Mouse (Mus musculus) adrenal gland, postnatal 36 days (tissue): Measurements from ENCODE around the gene Zcchc14. TPM values are rescaled to one million over a fixed set of nuclear protein-coding genes. Genes with fewer than 3 reads are reported as not detected.

Source experiments
- DNase-seq, 2 experiments: peaks; one replicate each; pipeline ENCODE4 v3.0.0; 2021; ENCODE audit warnings: mixed read lengths in 1 of 2
- total RNA-seq, 2 experiments: library from RNA; stranded (reverse); gene quantifications; 2 replicates each; pipeline ENCODE4 v1.2.3; 2021

Gene Zcchc14
- total RNA-seq, 2 experiments from 2014 or later: 43.4 to 53.4 TPM

DNA sequence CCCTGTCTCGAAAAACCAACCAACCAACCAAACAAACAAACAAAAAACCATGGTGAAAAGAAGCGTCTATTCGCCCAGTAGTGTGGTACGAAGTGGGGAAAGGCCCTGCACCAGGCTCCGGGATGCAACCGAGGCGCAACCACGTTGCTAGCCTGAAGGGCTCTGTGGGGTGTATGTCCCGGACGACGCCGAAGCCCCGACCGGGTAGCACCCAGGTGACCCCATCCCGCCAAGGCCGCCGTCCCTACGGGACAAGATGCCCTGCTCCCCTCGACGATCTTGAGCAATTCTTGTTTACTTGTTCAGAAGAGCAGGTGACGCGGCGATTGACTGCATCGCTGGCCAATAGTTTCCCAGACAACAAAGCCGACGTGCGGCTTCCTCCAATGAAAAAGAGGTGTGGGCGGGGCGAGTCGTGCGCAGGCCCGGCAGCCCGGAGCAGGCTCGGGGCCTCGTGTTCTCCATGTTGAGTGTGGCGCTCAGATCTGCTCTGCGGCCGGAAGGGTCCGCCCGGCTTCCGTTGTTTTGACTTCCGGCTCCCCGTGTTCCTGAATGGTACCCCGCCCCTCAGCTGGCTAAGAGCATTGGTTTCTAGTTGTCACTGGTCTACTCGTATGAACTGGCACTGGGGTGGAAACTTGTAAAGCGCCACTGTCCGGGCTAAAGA is 67.4 kb downstream of the Zcchc14 start:
- peak; percentile 100 for DNase-seq

DNA sequence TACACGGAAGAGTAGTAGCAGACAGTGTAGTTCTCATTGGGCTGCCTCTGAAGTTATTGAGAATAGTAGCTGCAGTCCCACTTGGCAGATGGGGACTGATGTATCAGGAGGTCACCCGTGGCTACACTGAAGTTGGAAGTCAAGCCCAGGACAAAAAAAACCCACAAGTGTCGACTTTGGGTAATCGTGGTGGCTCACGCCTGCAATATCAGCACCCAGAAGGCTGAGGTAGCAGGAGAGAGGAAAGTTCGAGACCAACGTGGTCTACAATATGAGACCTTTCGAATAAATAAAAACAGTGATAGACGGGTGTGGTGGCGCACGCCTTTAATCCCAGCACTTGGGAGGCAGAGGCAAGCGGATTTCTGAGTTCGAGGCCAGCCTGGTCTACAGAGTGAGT is 68.0 kb downstream of the Zcchc14 start:
- DNase-seq: no peak

DNA sequence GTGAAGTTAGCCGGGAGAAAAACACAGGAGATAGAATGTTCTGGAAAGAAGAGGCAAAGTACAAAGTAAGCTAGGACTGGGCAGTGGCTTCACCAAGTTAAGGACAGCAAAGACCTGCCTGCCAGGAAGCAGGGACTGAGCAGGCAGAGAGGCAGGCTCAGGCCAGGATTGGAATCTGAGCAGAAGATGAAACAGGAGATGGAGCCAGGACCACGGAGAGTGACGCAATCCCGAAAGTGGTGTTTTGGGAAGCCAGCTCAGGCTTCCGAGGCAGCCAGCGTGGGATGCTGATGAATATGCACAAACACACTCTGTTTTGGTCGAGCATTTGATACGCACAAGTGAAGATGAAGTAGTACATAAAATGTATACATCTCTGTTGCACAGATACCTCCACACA is 69.0 kb downstream of the Zcchc14 start:
- DNase-seq: no peak

DNA sequence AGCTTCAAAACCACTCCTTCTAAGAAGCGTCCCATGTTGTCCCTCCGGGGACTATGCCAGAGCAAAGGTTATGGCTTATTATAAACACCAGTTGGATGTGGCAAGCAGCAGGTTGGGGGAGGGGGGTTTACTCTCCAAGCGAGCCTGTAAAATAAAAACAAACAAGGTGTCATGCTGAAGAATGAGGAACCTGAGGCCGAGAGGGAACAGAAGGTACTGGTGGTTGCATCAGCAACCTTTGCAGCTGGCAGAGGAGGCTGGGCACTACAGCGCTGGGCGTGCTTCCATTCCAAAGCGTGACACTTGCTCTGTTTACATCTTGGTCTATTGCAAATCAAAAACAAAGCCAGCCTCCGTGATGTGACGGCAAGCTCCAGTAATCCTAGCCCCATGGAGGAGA is 72.2 kb downstream of the Zcchc14 start:
- DNase-seq: no peak

DNA sequence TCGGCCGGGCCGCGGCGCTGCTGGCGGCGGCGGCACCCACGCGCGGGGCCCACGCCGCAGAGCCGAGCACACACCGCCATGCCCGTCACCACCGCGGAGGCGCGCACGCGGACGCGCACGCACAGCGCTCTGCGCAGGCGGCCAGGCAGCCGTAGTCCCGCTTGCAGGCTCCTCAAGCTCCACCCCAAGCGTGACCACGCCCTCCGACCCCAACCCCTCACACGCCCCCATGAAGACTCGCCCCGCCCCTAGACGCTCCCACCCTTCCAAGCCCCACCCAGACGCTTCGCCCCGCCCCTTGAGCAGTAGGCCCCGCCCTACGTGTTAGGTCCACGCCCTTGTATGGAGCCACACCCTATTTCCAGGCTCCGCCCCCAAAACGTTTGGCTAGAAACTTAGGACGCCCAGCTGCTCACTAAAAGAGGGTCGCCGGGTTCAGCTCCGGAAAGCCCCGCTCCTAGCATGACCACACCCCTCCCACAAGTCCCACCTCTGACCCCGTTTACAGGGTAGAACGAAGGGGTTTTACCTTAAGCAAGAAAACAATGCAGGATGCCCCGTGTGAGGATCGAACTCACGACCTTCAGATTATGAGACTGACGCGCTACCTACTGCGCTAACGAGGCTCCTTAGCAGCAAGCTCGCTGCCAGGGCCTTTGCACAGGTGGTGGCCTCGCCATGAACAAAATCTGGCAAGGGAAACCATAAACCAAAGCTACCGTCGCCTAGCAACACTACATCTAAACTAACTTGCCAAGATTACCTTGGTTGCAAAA is 73.8 kb downstream of the Zcchc14 start, which contains the start of gene Fbxo31:
TSS of gene Fbxo31 (minus strand) at position 131 of the 776 bp plus-strand sequence.
- DNase-seq: peak; percentile 95 to 99

DNA sequence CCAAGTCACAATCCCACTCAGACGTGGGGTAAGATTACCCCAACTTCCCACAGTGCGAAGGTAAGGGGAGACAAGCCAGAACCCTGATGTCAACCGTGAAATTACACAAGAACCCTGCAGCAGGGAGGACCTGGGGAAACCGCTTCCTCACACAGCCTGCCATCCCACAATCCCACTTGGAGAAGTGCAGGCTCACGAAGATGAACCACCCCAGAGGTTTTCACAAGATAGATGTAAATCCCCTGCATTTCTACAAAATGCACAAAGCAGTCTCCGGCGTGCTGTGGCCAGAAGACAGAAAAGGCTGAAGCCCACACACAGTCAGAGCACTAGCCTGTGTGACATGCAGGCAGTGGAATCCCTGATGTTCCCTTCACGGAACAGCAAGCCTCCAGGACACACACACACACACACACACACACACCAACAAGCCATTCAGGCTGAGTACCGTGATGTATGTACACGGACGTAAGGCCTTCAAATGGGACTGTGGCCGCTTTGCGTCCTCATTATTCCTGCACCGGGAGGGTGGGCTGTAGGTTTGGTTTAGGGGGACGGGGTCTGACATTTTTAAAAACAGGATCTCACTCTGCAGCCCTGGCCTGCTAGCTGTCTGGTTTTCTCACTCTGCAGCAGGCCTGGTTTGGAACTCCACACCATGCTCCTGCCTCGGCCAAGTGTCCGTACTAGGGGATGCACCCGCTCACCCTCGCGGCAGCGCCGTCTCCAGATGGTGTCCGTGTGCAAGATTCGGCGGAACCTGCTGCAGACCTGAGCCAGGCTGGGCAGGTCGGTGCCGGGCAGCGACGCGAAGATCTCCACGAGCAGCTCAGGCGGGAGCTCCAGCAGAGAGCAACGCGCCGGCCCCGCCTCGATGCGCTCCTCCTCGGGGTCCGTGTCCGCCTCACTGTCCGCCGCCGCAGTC is 74.7 kb downstream of the Zcchc14 start:
- DNase-seq: peak in 1 of 2 experiments; percentile 38

DNA sequence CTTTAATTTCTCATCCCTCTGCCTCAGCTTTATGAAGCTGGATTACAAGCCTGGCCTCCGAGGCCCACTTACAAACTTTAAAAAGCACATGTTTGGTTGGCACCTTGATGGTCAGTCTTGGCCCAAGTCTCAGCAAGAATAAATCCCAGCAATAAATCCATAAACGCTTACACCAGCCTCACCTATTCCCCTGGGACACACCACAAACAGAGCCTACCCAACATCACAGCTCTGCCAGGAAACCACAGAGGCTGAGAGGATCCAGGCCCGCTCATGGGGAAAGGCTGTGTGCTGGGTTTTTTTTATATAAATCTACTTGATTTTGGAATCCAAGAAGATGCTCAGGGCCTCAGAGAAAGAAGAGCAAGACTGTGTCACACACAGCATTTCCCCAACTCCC is 77.0 kb downstream of the Zcchc14 start:
- no peak for DNase-seq

DNA sequence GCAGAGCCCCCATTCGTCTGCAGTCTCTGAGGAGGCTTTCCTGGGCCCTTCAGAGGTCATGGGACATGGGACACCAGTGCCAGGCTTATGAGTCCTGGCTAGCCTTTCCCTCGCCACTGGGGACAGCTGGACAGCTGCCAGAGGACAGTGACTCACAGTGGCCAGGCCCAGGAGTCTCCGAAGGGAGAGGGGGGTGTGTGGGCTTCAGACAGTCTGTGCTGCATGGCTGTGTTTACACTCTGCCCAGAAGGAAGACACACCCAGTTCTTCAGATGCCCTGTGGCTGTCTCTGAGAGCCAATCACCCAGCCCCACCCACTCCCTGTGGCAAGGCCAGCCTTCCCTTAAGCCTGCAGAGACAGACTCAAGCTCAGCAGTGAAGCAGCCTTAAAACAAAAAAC is 79.4 kb downstream of the Zcchc14 start:
- peak; percentile 92 to 95 for DNase-seq

DNA sequence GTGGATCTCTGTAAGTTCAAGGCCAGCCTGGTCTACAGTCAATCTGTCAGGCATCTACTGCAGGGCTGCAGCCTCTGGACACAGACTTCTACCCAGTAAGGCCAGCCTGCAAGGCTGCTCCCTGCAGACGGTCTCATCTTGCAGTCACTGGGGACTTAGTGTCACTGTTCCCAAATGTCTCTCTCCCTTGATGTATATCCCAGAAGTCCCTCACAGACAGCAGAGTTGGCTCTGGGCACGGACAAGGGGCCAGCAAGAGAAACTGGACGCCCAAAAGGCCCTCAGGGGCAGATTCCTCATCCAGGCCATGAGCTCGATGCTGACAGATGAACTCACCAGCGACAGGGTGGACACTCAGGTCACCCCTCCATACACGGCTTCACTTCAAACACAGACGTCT is 80.6 kb downstream of the Zcchc14 start:
- DNase-seq: no peak

DNA sequence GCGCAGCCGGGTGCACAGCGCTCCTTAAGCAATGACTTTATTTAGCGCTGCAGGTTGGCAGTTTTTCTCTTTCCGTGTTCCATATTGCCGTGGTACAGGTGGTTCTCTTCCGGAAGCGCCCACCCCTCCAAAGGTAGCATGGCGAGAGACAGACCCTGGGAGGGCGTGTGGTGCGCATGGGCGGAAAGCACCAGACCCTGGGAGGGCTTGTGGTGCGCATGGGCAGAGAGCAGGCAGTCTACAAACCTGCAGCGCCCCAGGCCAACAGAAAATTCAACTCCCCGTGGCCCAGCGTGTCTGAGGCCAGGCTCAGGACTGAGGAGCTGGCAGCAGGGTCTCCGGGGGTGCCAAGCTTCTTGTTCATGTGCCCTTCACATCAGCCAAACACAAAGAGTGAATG is 81.9 kb downstream of the Zcchc14 start:
- no peak for DNase-seq

DNA sequence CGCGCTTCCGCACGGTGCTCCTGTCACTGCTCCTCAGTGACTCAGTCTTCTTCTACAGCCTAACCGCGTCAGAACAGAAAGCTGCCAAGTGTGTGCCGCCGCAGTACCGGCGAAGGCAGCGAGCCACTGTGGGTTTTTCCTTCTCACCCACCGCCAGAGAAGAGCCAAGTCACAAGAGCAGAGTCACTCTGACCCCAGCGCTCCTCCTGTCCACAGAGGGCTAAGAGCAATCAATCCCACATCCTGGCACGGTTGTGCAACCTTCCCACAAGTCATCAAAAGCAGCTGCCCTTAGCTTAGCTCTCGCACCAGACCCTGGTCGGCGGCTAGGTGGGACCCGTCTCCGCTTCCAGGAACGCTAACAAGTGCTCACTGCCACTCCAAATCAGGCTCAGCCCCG is 82.4 kb downstream of the Zcchc14 start:
- peak; percentile 63 to 76 for DNase-seq

DNA sequence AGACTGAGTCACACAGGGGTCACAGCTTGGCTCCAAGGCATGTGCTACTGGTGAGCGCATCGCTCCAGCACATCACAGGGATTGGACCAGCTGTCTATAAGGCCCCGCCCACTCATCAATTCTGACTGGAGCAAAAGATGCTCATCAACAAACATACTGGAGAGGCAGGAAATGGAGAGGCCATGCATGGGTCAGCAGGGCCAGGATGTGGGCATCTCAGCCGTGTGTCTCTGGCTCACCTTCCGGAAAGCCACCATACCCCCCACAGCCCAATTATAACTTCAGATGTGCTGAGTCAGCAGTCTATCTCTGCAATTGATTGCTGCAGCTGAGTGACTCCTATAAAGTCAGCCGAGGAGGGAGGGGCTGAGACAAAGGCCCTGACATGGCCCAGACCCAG is 84.4 kb downstream of the Zcchc14 start:
- peak in 1 of 2 experiments; percentile 48 for DNase-seq

DNA sequence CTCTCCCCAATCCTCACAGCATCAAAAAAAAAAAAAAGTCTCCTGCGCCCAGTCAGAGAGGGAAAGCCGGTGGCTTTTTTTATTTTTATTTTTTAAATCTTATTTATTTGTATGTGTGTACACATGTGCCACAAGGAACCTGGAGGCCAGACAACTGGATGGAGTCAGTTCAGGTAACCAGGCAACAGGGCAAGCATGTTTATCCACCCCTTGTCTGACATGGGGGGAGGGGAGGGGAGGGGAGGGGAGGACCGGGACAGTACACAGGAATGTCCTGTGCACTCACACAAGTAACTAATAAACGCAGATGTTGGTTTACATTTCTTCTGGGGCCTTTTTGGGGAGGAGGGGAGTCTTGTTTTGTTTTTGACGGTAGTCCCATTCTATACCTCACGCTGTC is 89.0 kb downstream of the Zcchc14 start:
- no peak for DNase-seq

DNA sequence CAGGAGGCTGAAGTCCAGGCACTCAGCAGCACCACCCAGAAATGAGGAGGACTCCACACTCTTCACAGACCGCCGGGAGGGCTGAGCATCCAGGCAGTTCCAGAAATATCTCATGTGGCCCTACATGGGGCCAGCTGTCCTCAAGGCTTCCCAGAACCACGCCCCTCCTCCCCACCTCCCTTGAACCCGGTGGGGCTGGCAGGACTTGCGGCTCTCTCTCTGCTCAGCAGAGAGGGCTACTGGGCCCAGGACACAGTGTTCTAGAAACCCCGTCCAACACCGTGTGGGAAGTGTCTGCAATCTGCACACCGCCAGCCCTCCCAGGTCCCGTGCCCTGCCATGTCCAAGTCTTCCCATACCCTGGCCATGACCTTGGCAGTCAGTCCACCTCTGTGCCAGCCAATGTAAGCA is 89.8 kb downstream of the Zcchc14 start:
- peak; percentile 74 to 76 for DNase-seq

DNA sequence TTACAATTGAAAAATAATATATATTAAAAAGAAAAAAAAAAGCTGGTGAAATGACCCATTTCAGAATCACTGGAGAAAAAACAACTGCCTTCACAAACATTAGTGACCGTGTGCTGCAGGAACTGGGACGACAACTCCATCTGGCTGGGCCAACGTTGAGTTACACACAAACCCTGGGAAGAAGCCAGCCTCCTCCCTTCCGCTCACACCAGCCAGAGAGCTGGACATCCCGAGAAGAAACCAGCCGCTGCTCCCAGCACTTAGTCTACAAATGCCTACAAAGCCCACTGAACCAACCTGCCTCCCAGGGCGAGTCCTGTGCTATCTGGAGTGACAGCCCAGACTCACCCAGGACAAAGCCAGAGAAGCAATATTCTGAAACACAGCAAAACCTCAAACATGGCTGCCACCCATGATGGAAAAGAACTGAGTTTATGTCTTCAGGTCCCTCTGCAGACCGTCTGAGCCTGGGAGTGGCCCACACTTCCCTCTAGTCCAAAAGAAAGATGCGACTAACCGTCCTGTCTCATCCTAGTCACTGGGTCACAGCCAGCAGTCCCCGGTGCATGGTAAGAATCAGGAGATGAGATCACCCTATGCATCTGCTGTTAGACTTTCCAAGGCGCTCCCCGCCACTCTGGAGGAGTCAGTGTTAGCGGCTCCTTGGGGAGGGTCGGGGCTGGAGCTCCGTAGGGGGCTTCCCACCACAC is 90.9 kb downstream of the Zcchc14 start:
- peak; percentile 50 to 51 for DNase-seq

DNA sequence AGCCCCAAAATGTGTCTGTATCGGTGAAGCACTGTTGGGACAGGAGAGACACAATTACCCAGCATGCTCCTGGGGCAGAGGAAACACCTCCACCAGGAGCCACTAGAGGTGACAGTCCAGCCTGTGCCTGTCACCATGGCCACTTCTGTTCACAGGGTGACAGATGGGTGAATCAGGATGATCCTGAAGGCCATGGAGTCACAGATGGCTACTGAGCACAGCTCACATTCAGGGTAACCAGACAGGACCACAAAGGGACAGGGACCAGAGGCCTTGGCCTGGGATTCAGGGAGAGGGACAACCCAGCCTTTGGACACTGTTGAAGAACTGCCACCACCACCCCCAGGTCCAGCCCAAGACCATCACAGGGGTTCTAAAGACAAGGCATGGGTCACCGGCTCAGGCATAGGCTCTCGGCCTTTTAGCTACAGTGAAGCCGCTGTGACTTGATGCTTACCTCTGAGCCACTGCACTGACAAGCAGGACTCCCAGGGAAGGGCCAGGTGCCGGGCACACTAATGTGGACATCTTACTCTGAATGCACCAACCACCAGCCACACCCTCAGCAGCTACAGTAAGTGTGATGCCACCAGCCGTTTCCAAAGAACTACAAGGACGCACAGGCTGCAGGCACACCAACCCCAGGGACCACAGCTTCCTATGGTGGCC is 92.1 kb downstream of the Zcchc14 start:
- peak in 1 of 2 experiments; percentile 30 for DNase-seq

DNA sequence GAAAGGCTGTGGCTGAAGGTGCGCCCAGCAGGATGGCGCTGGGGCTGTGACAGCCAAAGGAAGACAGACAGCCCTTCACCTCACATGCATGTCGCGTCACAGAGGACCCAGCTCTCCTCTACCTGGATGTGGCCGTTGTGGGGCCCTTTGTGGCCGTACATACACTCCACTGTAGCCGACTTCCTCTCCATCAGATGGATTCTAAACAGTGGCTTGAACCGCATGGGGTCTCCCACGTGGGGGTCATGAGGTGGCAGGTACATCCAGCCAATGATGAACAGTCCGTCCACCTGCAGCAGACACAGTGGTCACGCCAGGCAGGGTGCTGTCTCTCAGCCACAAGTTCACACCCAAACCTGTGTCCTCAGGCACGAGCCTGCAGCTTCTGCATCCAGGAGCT is 92.9 kb downstream of the Zcchc14 start:
- DNase-seq: no peak

DNA sequence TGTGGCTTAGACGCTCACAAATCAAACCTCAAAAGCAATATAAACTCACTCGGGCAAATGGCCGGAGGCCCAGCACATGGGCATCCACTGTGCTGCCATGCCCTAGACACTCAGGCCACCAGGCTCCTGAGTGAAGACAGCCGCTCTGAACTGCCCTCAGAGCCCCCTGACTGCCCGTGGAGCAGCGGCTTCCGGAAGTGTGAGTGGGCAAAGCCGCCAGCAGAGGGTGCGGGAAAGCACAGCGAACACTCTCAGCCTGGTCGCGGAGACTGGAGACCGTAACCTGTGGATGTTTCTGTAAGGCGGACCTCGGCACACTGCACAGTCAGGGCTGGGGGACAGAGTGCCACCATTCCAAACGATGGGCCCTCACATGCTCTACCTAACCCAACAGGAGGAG is 94.2 kb downstream of the Zcchc14 start:
- no peak for DNase-seq

DNA sequence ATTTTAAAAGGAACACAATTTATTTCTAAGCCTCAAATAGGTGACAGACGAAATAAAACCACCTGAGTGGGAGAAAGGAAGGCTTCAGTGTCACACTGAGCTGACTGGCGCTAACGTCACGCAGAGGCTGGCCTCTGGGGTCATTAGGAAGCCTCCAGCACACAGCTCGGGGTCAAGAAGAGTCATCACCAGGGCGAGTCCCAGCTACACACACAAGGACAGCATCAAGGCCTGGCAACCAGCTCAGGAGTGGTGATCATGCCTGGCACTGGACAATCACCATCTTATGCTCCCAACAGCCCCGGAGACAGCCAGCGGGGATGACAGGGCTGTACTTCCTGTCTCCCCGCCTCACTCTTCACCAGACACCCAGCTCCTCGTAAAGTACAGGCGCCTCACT is 95.0 kb downstream of the Zcchc14 start:
- peak in 1 of 2 experiments; percentile 59 for DNase-seq

DNA sequence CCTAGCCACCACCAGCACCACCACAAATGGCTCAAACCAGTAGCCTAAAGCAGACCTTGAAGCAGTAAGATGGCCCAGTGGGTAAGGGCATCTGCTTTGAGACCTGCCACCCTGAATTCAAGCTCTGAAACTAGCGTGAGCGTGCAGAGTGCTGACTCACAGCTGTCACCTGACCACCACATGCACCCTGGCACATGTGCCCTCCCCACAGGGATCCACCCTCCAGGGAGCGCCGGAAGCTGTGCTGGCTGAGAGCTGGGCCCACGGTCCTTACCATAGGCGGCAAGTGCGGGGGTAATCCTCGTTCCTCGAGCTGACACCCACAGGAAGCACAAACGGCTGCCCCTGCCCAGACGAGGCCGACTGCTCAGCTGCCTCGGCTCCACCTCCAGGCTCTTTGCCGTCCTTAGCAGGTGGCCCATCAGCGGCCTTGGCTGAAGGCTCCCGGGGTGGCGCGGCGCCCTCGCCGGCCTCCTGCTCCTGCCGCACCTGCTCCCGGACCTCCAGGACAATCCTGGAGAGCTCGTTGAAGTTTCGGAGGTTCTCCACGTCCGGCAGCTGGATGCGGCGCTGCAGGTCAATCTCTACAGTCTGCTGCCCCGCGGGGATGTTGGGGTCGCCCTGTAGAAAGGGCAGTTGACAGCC is 98.7 kb downstream of the Zcchc14 start:
- DNase-seq: no peak

DNA sequence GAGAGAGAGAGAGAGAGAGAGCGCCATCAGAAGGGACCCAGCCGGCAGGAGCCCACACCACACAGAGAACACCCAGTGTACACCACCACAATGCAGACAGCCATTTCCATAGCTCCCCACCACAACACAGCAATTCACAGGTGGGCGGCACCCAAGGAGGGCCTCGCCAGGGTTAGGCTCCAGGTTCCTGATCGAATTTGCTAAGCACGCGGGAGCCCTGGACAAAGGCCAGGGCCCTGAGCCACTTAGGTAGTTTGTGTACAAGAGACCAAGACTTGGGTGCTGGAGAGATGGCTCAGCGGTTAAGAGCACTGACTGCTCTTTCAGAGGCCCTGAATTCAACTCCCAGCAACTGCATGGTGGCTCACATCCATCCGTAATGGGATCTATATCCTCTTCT is 100.2 kb downstream of the Zcchc14 start:
- DNase-seq: no peak
